Mouse (Mus musculus) heart, postnatal 0 days (tissue): Measurements from ENCODE around the gene Zfp763. TPM values are rescaled to one million over a fixed set of nuclear protein-coding genes. Genes with fewer than 3 reads are reported as not detected.

Experiments
- ATAC-seq: fragments of 200-750 bp; cut with Nextera tagmentation; 2 replicates; pipeline ENCODE4 v1.8.0; 2017; ENCODE audit warnings: low read depth, moderate number of reproducible peaks, moderate library complexity; ENCODE audit not compliant: insufficient read depth
- DNase-seq: peaks from one replicate; pipeline ENCODE4 v3.0.0-alpha.2; 2016; ENCODE audit warnings: low spot score
- H3K27ac ChIP-seq: fragments of 300-500 bp; sonication (generic); 2 replicates; pipeline ENCODE4 v1.5.1; 2014; ENCODE audit warnings: low read depth, mild to moderate bottlenecking
- H3K27me3 ChIP-seq: fragments of 300-500 bp; sonication (generic); 2 replicates; pipeline ENCODE4 v1.6.1; 2014; ENCODE audit warnings: low read length, mixed read lengths; ENCODE audit not compliant: control insufficient read depth, insufficient read depth
- H3K36me3 ChIP-seq: fragments of 300-500 bp; sonication (generic); replicated peaks from 2 replicates; pipeline ENCODE4 v1.6.1; 2014; ENCODE audit warnings: low read length, mixed read lengths; ENCODE audit not compliant: control insufficient read depth, insufficient read depth
- H3K4me1 ChIP-seq: fragments of 300-500 bp; sonication (generic); 2 replicates; pipeline ENCODE4 v1.6.1; 2014; ENCODE audit warnings: antibody characterized with exemption; ENCODE audit not compliant: control insufficient read depth, insufficient read depth
- H3K4me2 ChIP-seq: fragments of 300-500 bp; sonication (generic); 2 replicates; pipeline ENCODE4 v1.6.1; 2014; ENCODE audit warnings: low read depth, mild to moderate bottlenecking, low read length, moderate library complexity
- H3K4me3 ChIP-seq: fragments of 300-500 bp; sonication (generic); 2 replicates; pipeline ENCODE4 v1.5.1; 2014; ENCODE audit warnings: low read depth, low read length
- H3K9ac ChIP-seq: fragments of 300-500 bp; sonication (generic); replicated peaks from 2 replicates; pipeline ENCODE4 v1.6.1; 2014; ENCODE audit warnings: low read depth, low read length, mixed read lengths
- H3K9me3 ChIP-seq: fragments of 300-500 bp; sonication (generic); replicated peaks from 2 replicates; pipeline ENCODE4 v1.6.1; 2016; ENCODE audit warnings: low read length; ENCODE audit not compliant: control insufficient read depth
- CTCF ChIP-seq: IDR thresholded peaks from 2 replicates; pipeline ENCODE4 v1.5.1; 2016; ENCODE audit warnings: antibody characterized with exemption, control low read depth, low read depth
- EP300 ChIP-seq: IDR thresholded peaks from 2 replicates; pipeline ENCODE4 v1.6.1; 2016; ENCODE audit warnings: antibody characterized with exemption, low read depth
- WGBS: fragments of 180-500 bp; shearing (Covaris S2); extraction: QIAGEN DNeasy Blood & Tissue Kit; methylation state at CpG from one replicate; pipeline ENCODE4 v1.1.7; 2014; 5-methylcytosine and 5-hydroxymethylcytosine counted together
- polyA plus RNA-seq: library from polyadenylated mRNA; unstranded; fragments of >200 nt; fragmentation: Nextera tagmentation; extraction: Ambion mirVana; gene quantifications from 2 replicates; pipeline ENCODE4 v1.2.1, GENCODE M21; 2015
- total RNA-seq: library from RNA; depleted of rRNA; stranded (reverse); fragments of >200 nt; gene quantifications from 2 replicates; pipeline ENCODE4 v1.2.3, GENCODE M21; 2014; ENCODE audit warnings: low replicate concordance; rRNA removed

The Zfp763 gene
- total and polyA plus RNA-seq, 2 experiments from 2014 or later: 3.3 TPM

DNA sequence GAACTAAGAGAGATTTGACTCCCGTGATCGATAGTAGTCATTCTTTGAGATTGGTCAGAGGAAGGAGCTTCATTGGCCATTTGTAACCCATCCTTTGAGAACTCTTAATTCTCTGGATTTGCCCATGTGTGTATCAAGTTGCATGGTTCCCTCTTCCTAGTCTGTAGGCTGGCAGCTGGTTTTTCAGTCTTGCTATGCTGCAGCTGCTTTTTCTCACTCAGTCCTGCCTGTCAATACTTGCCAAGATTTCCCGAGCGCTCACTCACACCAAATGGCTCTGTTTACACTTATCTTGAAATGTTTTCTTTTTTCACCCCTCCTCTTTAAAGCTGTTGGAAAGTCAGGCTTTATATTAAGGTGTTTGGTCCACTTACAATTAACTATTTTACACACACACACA is 51.8 kb downstream of the Zfp763 start:
- Histone ChIP-seq H3K9me3 (0 out of 2 replicates have a peak, but pooled peaks cover 2% of the 10 kb centered on the region), H3K9ac (no peak overlapping the region), H3K36me3 (peaks cover 31% of the 10 kb centered on the region), H3K4me3 (no peak overlapping the region), H3K27me3 (no peaks in the 10 kb centered on the region), H3K4me1 (no peaks in the 10 kb centered on the region), H3K4me2 (no peak overlapping the region), H3K27ac (no peak overlapping the region)
- DNase-seq (no peak), ATAC-seq (no peak)
- WGBS: 64% methylated on average over 4 of the region's 4 CpGs
- TF ChIP-seq CTCF (no peak), EP300 (no peak)

Other genes with a start within 250 kb of the Zfp763 start
- gene Zfp871, start 245.1 kb downstream of the Zfp763 start, total RNA-seq: 19.6 and 21.0 TPM in 2 replicates
- 14.9 and 16.1 TPM in 2 replicates for gene Zfp871, start 245.1 kb downstream of the Zfp763 start, polyA plus RNA-seq
- 0.12 TPM in 1 of 2 replicates, not detected in the other for gene Zfp811, start 223.5 kb downstream of the Zfp763 start, total RNA-seq
- 0.31 and 0.69 TPM in 2 replicates for gene Zfp811, start 223.5 kb downstream of the Zfp763 start, polyA plus RNA-seq
- gene Zfp799, start 203.1 kb downstream of the Zfp763 start, total RNA-seq: 4.9 and 7.6 TPM in 2 replicates
- gene Zfp799, start 203.1 kb downstream of the Zfp763 start, polyA plus RNA-seq: 4.3 and 5.7 TPM in 2 replicates
- gene Zfp870, start 141.8 kb downstream of the Zfp763 start, total RNA-seq: 2.4 and 5.0 TPM in 2 replicates
- gene Zfp870, start 141.8 kb downstream of the Zfp763 start, polyA plus RNA-seq: 5.2 and 5.9 TPM in 2 replicates
- not detected in 2 replicates for gene Cyp4f14, start 116.1 kb downstream of the Zfp763 start, total RNA-seq
- not detected in 2 replicates for gene Cyp4f14, start 116.1 kb downstream of the Zfp763 start, polyA plus RNA-seq
- gene Cyp4f13, start 86.0 kb downstream of the Zfp763 start, total RNA-seq: 4.8 and 27.1 TPM in 2 replicates
- 8.3 and 10.3 TPM in 2 replicates for gene Cyp4f13, start 86.0 kb downstream of the Zfp763 start, polyA plus RNA-seq
- 3.5 and 4.9 TPM in 2 replicates for gene Zfp472, start 67.6 kb downstream of the Zfp763 start, total RNA-seq
- 3.5 and 3.8 TPM in 2 replicates for gene Zfp472, start 67.6 kb downstream of the Zfp763 start, polyA plus RNA-seq
- gene Zfp952, start 40.3 kb downstream of the Zfp763 start, total RNA-seq: 1.7 and 2.7 TPM in 2 replicates
- 5.6 and 7.3 TPM in 2 replicates for gene Zfp952, start 40.3 kb downstream of the Zfp763 start, polyA plus RNA-seq
- gene 4921501E09Rik, start 34.7 kb upstream of the Zfp763 start, total RNA-seq: not detected in 2 replicates
- not detected in 2 replicates for gene 4921501E09Rik, start 34.7 kb upstream of the Zfp763 start, polyA plus RNA-seq
- gene Zfp563, start 55.9 kb upstream of the Zfp763 start, total RNA-seq: 2.3 and 4.0 TPM in 2 replicates
- 4.3 and 4.8 TPM in 2 replicates for gene Zfp563, start 55.9 kb upstream of the Zfp763 start, polyA plus RNA-seq
- gene Morc2b, start 106.3 kb upstream of the Zfp763 start, total RNA-seq: 1.0 TPM in 1 of 2 replicates, not detected in the other
- gene Morc2b, start 106.3 kb upstream of the Zfp763 start, polyA plus RNA-seq: 0.03 and 0.18 TPM in 2 replicates
- not detected in 2 replicates for gene Olfr55, start 135.0 kb upstream of the Zfp763 start, total RNA-seq
- gene Olfr55, start 135.0 kb upstream of the Zfp763 start, polyA plus RNA-seq: not detected in 2 replicates
- not detected in 2 replicates for gene Olfr239, start 157.9 kb upstream of the Zfp763 start, total RNA-seq
- not detected in 2 replicates for gene Olfr239, start 157.9 kb upstream of the Zfp763 start, polyA plus RNA-seq
- not detected in 2 replicates for gene Olfr1564, start 188.3 kb upstream of the Zfp763 start, total RNA-seq
- gene Olfr1564, start 188.3 kb upstream of the Zfp763 start, polyA plus RNA-seq: 0.01 TPM in 1 of 2 replicates, not detected in the other
- gene Zfp955a, start 221.7 kb upstream of the Zfp763 start, total RNA-seq: 6.8 and 9.4 TPM in 2 replicates
- 12.0 and 13.0 TPM in 2 replicates for gene Zfp955a, start 221.7 kb upstream of the Zfp763 start, polyA plus RNA-seq
- not detected in 2 replicates for gene Olfr63, start 231.3 kb upstream of the Zfp763 start, total RNA-seq
- gene Olfr63, start 231.3 kb upstream of the Zfp763 start, polyA plus RNA-seq: not detected in 2 replicates